In genomic region chr9:57536362-57536761, GRCm38 (mm10) we compare ENCODE assay signal across 8 mouse cellular contexts. TPM values are rescaled to one million over a fixed set of nuclear protein-coding genes. Genes with fewer than 3 reads are reported as not detected.
DNase-seq lines count a peak whose midpoint lies in the region; ATAC-seq and TF ChIP-seq lines count a peak whose summit lies in the region.

No protein-coding gene starts in this region.

- ATAC-seq in heart, embryonic 15.5 days (replicated peaks; ENCODE audit: insufficient number of reproducible peaks, insufficient read depth, low FRiP score, low read depth): no peak
- no peak for ATAC-seq in embryonic facial prominence, embryonic 14.5 days (ENCODE audit: low read depth)
- ATAC-seq in limb, embryonic 15.5 days (ENCODE audit: insufficient number of reproducible peaks, low FRiP score, low TSS enrichment, low read depth): no peak

- H3K9ac ChIP-seq in heart, embryonic 15.5 days: no peak overlapping the region
- H3K9ac ChIP-seq in embryonic facial prominence, embryonic 14.5 days (ENCODE audit: low read depth, low read length): no peak overlapping the region
- H3K9ac ChIP-seq in limb, embryonic 15.5 days: no peak overlapping the region

- TF ChIP-seq CTCF in C2C12 (IDR thresholded peaks at IDR 0.05; ENCODE audit: control insufficient read depth, insufficient read depth, insufficient read length): no peak

- H3K4me3 ChIP-seq in heart, embryonic 15.5 days: peak overlapping the region; percentile 75; the same call in 1 of the 2 replicates
- H3K4me3 ChIP-seq in C2C12 (ENCODE audit: insufficient read depth, poor library complexity, severe bottlenecking): peak overlapping the region; percentile 66
- H3K4me3 ChIP-seq in embryonic facial prominence, embryonic 14.5 days (ENCODE audit: low read depth, low read length): peak overlapping the region; percentile 76; the same call in 1 of the 2 replicates
- no peak overlapping the region; the same call in 1 of the 2 replicates for H3K4me3 ChIP-seq in limb, embryonic 15.5 days

- peaks cover 43% of the 10 kb centered on the region for H3K36me3 ChIP-seq in heart, embryonic 15.5 days
- H3K36me3 ChIP-seq in C2C12 (ENCODE audit: control insufficient read depth, insufficient read depth): peaks cover 54% of the 10 kb centered on the region
- peaks cover 46% of the 10 kb centered on the region for H3K36me3 ChIP-seq in embryonic facial prominence, embryonic 14.5 days (ENCODE audit: control insufficient read depth, insufficient read depth, low read length)
- H3K36me3 ChIP-seq in limb, embryonic 15.5 days: peaks cover 50% of the 10 kb centered on the region

- 80% methylated on average over 5 of the region's 5 CpGs for WGBS in heart, embryonic 15.5 days
- WGBS in embryonic facial prominence, embryonic 14.5 days: 85% methylated on average over 5 of the region's 5 CpGs
- WGBS in limb, embryonic 15.5 days: 93% methylated on average over 5 of the region's 5 CpGs

- H3K4me2 ChIP-seq in heart, embryonic 15.5 days: peak overlapping the region; percentile 76
- peak overlapping the region; percentile 73 for H3K4me2 ChIP-seq in embryonic facial prominence, embryonic 14.5 days (ENCODE audit: low read depth, low read length)
- H3K4me2 ChIP-seq in limb, embryonic 15.5 days: peak overlapping the region; percentile 71

- peaks cover 23% of the 10 kb centered on the region for H3K79me2 ChIP-seq in C2C12 (ENCODE audit: control insufficient read depth, insufficient read depth)

- H3K4me1 ChIP-seq in heart, embryonic 15.5 days (replicated peaks): peaks cover 16% of the 10 kb centered on the region
- H3K4me1 ChIP-seq in embryonic facial prominence, embryonic 14.5 days (ENCODE audit: control insufficient read depth, insufficient read depth, low read length): peaks cover 7% of the 10 kb centered on the region; the same call in 1 of the 2 replicates
- H3K4me1 ChIP-seq in limb, embryonic 15.5 days: peaks cover 19% of the 10 kb centered on the region

- no peak overlapping the region for H3ac ChIP-seq in C2C12 (ENCODE audit: control insufficient read depth, insufficient read length, low read depth)

- no peak for DNase-seq in heart, postnatal 4 days
- DNase-seq in embryonic facial prominence, embryonic 14.5 days (ENCODE audit: low spot score): no peak
- no peak for DNase-seq in left cerebral cortex, postnatal 4 days
- DNase-seq in gastrocnemius, adult 18-20 months (ENCODE audit: low spot score): no peak
- DNase-seq in embryo, embryonic 10 days (ENCODE audit: low spot score): no peak

- no peaks in the 10 kb centered on the region for H3K9me3 ChIP-seq in heart, embryonic 15.5 days (replicated peaks)
- H3K9me3 ChIP-seq in embryonic facial prominence, embryonic 14.5 days (ENCODE audit: control insufficient read depth, low read length): no peaks in the 10 kb centered on the region
- no peaks in the 10 kb centered on the region for H3K9me3 ChIP-seq in limb, embryonic 15.5 days

- no peaks in the 10 kb centered on the region for H3K27me3 ChIP-seq in heart, embryonic 15.5 days
- H3K27me3 ChIP-seq in C2C12 (ENCODE audit: control insufficient read depth, insufficient read depth, insufficient read length): no peaks in the 10 kb centered on the region
- H3K27me3 ChIP-seq in embryonic facial prominence, embryonic 14.5 days (replicated peaks; ENCODE audit: control insufficient read depth, insufficient read depth, low read length): no peaks in the 10 kb centered on the region
- no peaks in the 10 kb centered on the region for H3K27me3 ChIP-seq in limb, embryonic 15.5 days

- H3K27ac ChIP-seq in heart, embryonic 15.5 days: no peak overlapping the region
- no peak overlapping the region for H3K27ac ChIP-seq in embryonic facial prominence, embryonic 14.5 days (replicated peaks; ENCODE audit: low read depth, low read length)
- H3K27ac ChIP-seq in limb, embryonic 15.5 days: no peak overlapping the region

- peaks cover 9% of the 10 kb centered on the region for H3K79me3 ChIP-seq in C2C12 (ENCODE audit: low read depth)

- intact Hi-C loops in left cerebral cortex, postnatal 4 days (cut with DNase I): loop anchor here (10.0 kb wide), 1 partner anchor 208 kb away; no protein-coding TSS in a partner anchor

TF ChIP-seq in C2C12, 6 proteins besides CTCF, POLR2A, EP300 and RAD21:
- TF ChIP-seq MYOG (IDR thresholded peaks at IDR 0.05; ENCODE audit: control insufficient read depth, extremely low read depth, insufficient read length) (no peak), FOSL1 (IDR thresholded peaks at IDR 0.05; ENCODE audit: insufficient read depth, low read length, poor library complexity, severe bottlenecking) (no peak), MYOD1 (IDR thresholded peaks at IDR 0.05; ENCODE audit: control insufficient read depth, insufficient read length, low read depth) (no peak), CEBPB (IDR thresholded peaks at IDR 0.05; ENCODE audit: low read depth) (no peak), USF1 (IDR thresholded peaks at IDR 0.05; ENCODE audit: low read depth) (no peak), MAX (IDR thresholded peaks at IDR 0.05) (no peak)

RNA-seq across cellular contexts. Expression of gene Fam219b, which starts 1.0 kb away (rescaled TPM):
- polyA plus RNA-seq in heart, embryonic 15.5 days (2015; fragmentation: Nextera tagmentation; extraction: Ambion mirVana): 10.6 and 15.1 TPM in 2 replicates
- total RNA-seq in heart, postnatal 4 days (2021): 1 to 10 TPM; 7.9 to 8.8 TPM
- 20.9 TPM for polyA plus RNA-seq in C2C12 (2012; fragmentation: generic; extraction: Trizol)
- 21.1 and 24.2 TPM in 2 replicates for polyA plus RNA-seq in embryonic facial prominence, embryonic 14.5 days (2014; fragmentation: Nextera tagmentation; extraction: Ambion mirVana)
- polyA plus RNA-seq in limb, embryonic 15.5 days (2015; fragmentation: Nextera tagmentation; extraction: Ambion mirVana): 26.8 and 27.5 TPM in 2 replicates
- total RNA-seq in left cerebral cortex, postnatal 4 days (2021): 10 to 100 TPM; 25.2 to 26.0 TPM
- total RNA-seq in gastrocnemius, adult 18-20 months (2021): 1 to 10 TPM; 5.6 to 6.3 TPM

RNA-seq across cellular contexts. Expression of gene Cox5a, which starts 15.3 kb away (rescaled TPM):
- 1,248 and 1,820 TPM in 2 replicates for polyA plus RNA-seq in heart, embryonic 15.5 days (2015; fragmentation: Nextera tagmentation; extraction: Ambion mirVana)
- 1,000 to 10,000 TPM; 1,831 to 1,865 TPM for total RNA-seq in heart, postnatal 4 days (2021)
- polyA plus RNA-seq in C2C12 (2012; fragmentation: generic; extraction: Trizol): 630 TPM
- polyA plus RNA-seq in embryonic facial prominence, embryonic 14.5 days (2014; fragmentation: Nextera tagmentation; extraction: Ambion mirVana): 479 and 555 TPM in 2 replicates
- 411 and 426 TPM in 2 replicates for polyA plus RNA-seq in limb, embryonic 15.5 days (2015; fragmentation: Nextera tagmentation; extraction: Ambion mirVana)
- 100 to 1,000 TPM; 405 to 408 TPM for total RNA-seq in left cerebral cortex, postnatal 4 days (2021)
- total RNA-seq in gastrocnemius, adult 18-20 months (2021): 1,000 to 10,000 TPM; 1,174 to 1,300 TPM

RNA-seq across cellular contexts. Expression of gene Mpi, which starts 16.2 kb away (rescaled TPM):
- 75.2 and 80.6 TPM in 2 replicates for polyA plus RNA-seq in heart, embryonic 15.5 days (2015; fragmentation: Nextera tagmentation; extraction: Ambion mirVana)
- 100 to 1,000 TPM; 122 to 125 TPM for total RNA-seq in heart, postnatal 4 days (2021)
- 35.7 TPM for polyA plus RNA-seq in C2C12 (2012; fragmentation: generic; extraction: Trizol)
- polyA plus RNA-seq in embryonic facial prominence, embryonic 14.5 days (2014; fragmentation: Nextera tagmentation; extraction: Ambion mirVana): 40.4 and 44.5 TPM in 2 replicates
- polyA plus RNA-seq in limb, embryonic 15.5 days (2015; fragmentation: Nextera tagmentation; extraction: Ambion mirVana): 37.9 and 49.8 TPM in 2 replicates
- total RNA-seq in left cerebral cortex, postnatal 4 days (2021): 10 to 100 TPM; 60.3 to 62.1 TPM
- total RNA-seq in gastrocnemius, adult 18-20 months (2021): 10 to 100 TPM; 75.0 to 76.2 TPM

RNA-seq across cellular contexts. Expression of gene Scamp2, which starts 24.4 kb away (rescaled TPM):
- polyA plus RNA-seq in heart, embryonic 15.5 days (2015; fragmentation: Nextera tagmentation; extraction: Ambion mirVana): 47.3 and 56.0 TPM in 2 replicates
- 10 to 100 TPM; 34.5 to 37.0 TPM for total RNA-seq in heart, postnatal 4 days (2021)
- 22.5 TPM for polyA plus RNA-seq in C2C12 (2012; fragmentation: generic; extraction: Trizol)
- polyA plus RNA-seq in embryonic facial prominence, embryonic 14.5 days (2014; fragmentation: Nextera tagmentation; extraction: Ambion mirVana): 79.4 and 81.4 TPM in 2 replicates
- 86.4 and 94.3 TPM in 2 replicates for polyA plus RNA-seq in limb, embryonic 15.5 days (2015; fragmentation: Nextera tagmentation; extraction: Ambion mirVana)
- total RNA-seq in left cerebral cortex, postnatal 4 days (2021): 10 to 100 TPM; 29.7 to 31.0 TPM
- 10 to 100 TPM; 41.8 to 43.1 TPM for total RNA-seq in gastrocnemius, adult 18-20 months (2021)

RNA-seq across cellular contexts. Expression of gene Rpp25, which starts 32.5 kb away (rescaled TPM):
- polyA plus RNA-seq in heart, embryonic 15.5 days (2015; fragmentation: Nextera tagmentation; extraction: Ambion mirVana): 11.5 and 12.9 TPM in 2 replicates
- 1 to 10 TPM; 7.8 to 9.4 TPM for total RNA-seq in heart, postnatal 4 days (2021)
- 0.55 TPM for polyA plus RNA-seq in C2C12 (2012; fragmentation: generic; extraction: Trizol)
- 0.86 and 1.4 TPM in 2 replicates for polyA plus RNA-seq in embryonic facial prominence, embryonic 14.5 days (2014; fragmentation: Nextera tagmentation; extraction: Ambion mirVana)
- 0.40 and 1.1 TPM in 2 replicates for polyA plus RNA-seq in limb, embryonic 15.5 days (2015; fragmentation: Nextera tagmentation; extraction: Ambion mirVana)
- 10 to 100 TPM; 19.3 to 22.2 TPM for total RNA-seq in left cerebral cortex, postnatal 4 days (2021)
- not detected for total RNA-seq in gastrocnemius, adult 18-20 months (2021)
